Mouse (Mus musculus): ENCODE measurements at regions not wholly inside any gene's neighbourhood (a gene's known extent, or its start where the extent isn't known, plus 50 kb on each side); places are given as distances from the start of the nearest gene placed in this dataset.
"Not testable (repeated sequence)": the region's sequence is repeated elsewhere in the genome, so short reads cannot be mapped to it uniquely, and the experiment has no call there.

DNA sequence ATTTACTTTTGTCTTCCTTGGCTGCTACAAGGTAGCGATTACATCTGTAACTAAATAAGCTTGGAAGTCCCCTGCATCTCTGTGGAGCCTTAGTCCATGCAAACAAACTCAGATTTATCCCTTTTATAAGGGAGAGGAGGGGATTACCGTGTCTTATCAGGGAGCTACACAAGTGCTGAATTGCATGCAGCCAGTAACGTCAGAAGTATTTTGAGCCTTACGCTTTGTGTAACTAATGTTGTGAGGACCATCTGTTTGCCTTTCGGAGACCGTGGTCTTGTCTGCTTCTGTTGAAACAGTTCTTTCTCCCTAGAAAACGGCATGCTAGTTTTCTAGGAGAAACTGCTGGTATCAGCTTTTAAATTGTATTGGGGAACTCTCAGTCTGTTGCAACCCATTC lies 58.0 kb upstream of the Dmrta1 start:
- DNase-seq (ENCODE audit: extremely low spot score in 1 of 2, low spot score in 1 of 2): peak in 1 of 2 experiments; percentile 16

DNA sequence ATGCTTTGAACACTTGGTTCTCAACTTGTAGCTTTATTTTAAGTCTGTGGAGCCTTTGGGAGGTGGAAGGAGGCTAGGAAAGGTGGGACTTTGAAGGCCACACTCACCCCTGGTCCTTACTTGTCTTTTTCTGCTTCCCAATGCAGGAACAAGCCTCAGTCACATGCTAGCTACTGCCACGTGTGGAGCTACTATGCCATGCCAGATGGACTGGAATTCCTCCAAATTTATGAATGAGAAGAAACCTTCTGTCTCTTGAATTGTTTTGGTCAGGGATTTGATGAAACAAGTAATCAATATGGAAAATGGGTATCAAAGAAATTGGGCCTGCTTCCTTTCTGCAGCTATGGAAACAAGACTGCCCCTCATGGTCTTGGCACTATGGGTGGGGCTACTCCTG lies 74.5 kb upstream of the Dmrta1 start:
- no peak for DNase-seq (ENCODE audit: extremely low spot score in 1 of 2, low spot score in 1 of 2)

- peak; percentile 8 to 79 for DNase-seq (ENCODE audit: extremely low spot score in 1 of 2, low spot score in 1 of 2)
Observed at GRCm38 (mm10) chr4:89575529-89575928, 103.7 kb upstream of the Dmrta1 start.

DNA sequence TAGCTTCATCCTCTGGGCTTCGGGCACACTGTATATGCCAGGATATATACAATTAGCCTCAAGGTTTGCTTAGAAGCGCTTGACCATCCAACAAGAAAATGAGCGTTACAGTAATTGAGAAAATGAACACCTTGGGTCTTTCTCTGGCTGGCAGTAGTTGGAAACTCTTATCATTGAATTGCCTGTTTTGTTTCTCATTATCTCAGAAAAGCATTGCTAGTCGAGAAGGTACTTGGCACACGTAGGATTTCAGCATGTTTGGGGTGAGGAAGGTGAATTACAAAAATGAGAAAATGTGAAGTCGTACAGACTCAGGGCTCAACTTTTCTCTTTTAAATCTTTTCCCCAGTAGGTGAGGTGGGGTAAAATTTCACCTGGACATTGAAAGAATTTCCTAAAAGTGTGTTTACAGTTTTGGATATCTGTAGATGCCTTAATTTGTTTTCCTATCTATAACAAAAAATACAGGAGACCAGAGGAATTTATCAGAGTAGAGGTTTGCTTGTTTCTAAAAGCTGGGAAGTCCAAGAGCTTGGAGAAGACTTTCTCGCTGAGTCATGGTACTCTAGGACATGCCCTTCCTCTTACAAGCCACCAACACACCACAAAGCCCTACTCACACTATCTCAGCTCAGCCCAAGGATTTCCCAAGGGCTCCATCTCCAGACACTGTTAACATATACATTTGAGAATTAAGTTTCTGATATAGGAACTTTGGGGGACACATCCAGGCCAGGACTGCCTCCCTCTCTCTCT lies 124.3 kb upstream of the Dmrta1 start:
- DNase-seq (ENCODE audit: extremely low spot score in 1 of 2, low spot score in 1 of 2): no peak

- DNase-seq (ENCODE audit: extremely low spot score in 1 of 2, low spot score in 1 of 2): no peak
Observed at GRCm38 (mm10) chr4:89552556-89552955, 126.7 kb upstream of the Dmrta1 start.

DNA sequence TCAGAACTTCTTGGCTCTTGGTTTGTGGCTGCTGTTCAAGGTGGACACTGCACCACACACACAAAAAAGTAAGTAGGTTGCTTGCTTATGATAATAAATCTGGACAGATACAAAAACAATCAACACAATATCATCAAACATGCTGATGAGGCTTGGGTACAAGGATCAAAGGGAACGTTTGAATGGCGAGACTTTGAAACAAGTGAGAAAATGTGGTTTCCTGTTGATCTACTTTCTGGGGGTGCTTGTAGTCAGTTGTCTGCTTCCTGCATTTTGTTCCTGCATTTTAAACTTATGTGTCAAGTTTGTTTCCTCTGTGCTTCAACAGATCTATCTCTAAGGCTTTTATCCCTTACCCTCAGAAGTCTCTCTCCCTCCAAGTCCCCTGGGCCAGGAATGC lies 128.7 kb upstream of the Dmrta1 start:
- DNase-seq (ENCODE audit: extremely low spot score in 1 of 2, low spot score in 1 of 2): no peak

DNA sequence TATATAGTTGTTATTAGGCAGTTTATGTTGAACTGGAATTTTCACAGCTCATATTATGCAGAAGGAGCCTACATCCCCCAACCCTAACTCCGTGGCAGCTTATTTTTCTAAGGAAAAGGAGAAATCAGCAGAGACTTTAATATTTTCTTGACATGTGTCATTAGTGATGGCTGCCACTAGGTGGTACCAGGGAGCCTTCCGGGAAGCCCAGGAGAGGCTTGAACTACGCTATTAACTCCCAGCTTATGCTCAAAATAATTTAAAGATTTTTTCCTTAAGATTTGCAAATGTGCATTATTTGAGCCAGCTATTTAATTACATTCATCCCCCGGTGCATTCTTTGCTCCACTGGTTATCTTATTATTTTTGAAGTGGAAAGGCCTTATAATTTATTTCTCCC lies 146.8 kb upstream of the Dmrta1 start:
- peak in 1 of 2 experiments; percentile 65 for DNase-seq (ENCODE audit: extremely low spot score in 1 of 2, low spot score in 1 of 2)

- DNase-seq (ENCODE audit: extremely low spot score in 1 of 2, low spot score in 1 of 2): peak; percentile 11 to 59
Observed at GRCm38 (mm10) chr4:89530050-89530911, 149.0 kb upstream of the Dmrta1 start.

DNA sequence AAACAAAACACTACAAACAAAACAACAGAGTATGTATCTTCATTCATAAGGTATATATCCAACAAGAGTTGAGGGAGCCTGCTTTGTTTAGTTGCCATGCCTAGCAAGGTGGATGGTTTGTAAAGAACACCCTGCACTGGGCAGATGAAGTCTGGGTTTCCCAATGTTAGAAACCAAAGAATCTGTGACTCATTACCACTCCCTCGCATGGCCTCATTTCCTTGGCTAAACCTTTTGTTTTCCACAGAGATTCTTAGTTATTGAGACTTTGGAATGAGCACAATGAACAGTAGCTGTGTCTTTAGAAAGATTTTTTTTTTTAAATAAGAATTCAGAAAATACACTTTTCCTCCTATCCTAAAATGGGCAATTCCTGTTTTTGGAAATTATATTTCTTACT lies 151.3 kb upstream of the Dmrta1 start:
- no peak for DNase-seq (ENCODE audit: extremely low spot score in 1 of 2, low spot score in 1 of 2)

GRCm38 (mm10) chr4:89527326-89527725 lies 151.9 kb upstream of the Dmrta1 start:
- no peak for DNase-seq (ENCODE audit: extremely low spot score in 1 of 2, low spot score in 1 of 2)

- not testable (repeated sequence) for DNase-seq (ENCODE audit: extremely low spot score in 1 of 2, low spot score in 1 of 2)
Observed at GRCm38 (mm10) chr4:89525525-89525924, 153.7 kb upstream of the Dmrta1 start.

DNA sequence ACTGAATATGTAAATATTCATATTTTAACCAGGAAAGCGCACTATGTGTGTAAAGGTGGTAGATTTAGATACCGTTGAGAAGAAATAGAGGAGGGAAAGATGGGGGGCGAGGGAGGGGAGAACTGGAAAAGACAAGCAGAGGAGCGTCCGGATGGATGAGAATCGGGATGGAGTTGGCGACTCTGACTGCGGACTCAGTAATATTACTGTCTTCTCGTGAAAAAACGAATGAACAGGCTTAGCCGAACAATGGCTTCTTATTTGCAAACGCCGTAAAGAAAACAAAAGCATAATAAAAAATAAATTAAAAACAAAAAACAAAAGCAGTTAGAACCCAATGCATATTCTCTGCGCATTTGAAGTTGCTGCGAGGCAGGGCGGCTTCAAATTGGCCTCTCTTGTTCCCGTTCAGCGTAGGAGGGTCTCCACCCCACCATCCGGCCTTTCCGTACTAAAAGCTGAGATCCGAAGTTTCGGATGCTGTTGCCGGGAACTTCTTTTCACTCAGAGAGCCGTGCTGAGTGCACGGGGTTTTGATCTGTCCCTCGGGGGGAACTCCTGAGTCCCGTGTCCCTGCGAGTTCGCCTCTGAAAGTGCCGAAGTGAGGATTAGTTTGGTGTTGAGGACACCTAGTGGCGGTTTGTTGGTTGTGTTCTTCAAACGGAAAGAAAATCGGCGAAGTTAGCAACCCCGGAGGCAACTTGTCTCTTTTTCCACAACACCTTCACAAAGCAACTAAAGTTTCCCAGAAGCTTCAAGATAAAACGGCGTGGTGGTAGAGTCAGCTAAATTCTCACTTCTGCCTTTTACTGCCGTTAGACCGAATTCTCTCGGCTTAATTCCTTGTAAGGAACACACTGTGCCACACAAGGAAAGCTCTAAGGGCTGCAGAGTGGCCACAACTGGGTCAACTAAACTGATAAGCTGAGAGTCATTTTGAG lies 154.7 kb upstream of the Dmrta1 start:
- DNase-seq (ENCODE audit: extremely low spot score in 1 of 2, low spot score in 1 of 2): peak; percentile 19 to 74

DNA sequence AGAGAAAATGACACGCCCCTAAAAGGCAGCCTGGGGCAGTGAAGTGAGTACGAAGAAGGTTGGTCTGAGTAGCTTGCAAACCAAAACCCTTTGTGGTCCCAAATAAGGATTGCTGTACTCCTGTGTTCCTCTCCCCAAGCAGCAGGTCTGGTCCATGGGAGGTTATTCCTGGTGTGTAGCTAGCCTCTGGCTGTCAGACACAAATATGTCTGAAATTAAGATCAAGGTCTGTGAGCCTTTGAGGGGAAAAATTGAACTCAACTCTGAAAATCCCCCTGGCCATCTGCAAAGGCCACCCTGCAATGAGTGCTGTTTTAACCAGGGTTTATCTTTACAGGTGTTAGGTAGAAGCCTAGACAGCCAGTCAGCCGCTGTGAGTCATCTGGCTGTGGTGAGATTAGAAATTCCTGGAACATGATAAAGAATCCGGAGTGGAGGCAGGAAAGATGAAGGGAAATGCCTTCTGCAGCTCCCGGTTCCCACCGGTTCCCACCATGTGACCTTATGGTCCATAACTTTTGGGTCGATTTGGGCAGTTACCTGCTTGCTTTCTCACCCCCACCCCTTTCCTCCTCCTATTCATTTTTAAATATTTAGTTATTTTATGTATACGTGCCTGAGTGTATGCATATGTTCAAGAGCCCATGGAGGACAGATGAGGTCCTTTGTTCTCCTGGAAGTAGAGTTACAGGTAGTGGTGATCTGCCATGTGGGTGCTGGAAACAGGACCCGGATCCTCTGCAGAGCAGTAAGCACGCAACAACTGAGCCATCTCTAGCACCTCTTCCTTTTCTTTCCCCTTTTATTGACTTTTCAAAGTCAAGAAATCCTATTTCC lies 155.6 kb upstream of the Dmrta1 start:
- no peak for DNase-seq (ENCODE audit: extremely low spot score in 1 of 2, low spot score in 1 of 2)

GRCm38 (mm10) chr4:89518027-89518426 lies 161.2 kb upstream of the Dmrta1 start:
- no peak for DNase-seq (ENCODE audit: extremely low spot score in 1 of 2, low spot score in 1 of 2)

DNA sequence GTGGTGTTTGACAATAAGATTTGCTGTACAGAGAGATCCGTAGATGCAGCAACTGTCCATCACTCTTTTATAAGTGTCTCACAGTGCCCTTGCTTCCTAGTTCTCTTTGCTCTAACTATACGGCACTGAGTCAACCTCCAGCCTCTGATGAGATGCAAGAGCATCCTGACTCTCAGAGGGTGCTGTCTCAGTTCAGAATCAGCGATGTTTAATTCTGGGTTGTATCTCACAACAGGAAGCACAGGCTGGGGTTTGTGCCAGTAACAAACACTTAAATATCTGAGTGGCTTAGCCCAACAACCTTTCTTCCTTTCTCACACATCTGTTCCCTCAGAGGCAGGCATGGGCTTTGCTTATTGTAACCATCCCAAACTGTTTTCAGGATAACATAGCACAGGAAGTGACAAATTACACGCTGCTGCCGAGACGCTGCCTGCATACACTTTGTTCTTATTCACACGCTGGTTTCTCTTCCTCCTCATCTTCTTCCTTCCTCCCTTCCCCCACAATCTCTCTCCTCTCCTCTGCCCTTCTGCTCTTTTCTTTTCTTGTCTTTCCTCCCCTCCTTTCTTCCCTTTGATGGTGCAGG lies 163.3 kb upstream of the Dmrta1 start:
- no peak for DNase-seq (ENCODE audit: extremely low spot score in 1 of 2, low spot score in 1 of 2)

DNA sequence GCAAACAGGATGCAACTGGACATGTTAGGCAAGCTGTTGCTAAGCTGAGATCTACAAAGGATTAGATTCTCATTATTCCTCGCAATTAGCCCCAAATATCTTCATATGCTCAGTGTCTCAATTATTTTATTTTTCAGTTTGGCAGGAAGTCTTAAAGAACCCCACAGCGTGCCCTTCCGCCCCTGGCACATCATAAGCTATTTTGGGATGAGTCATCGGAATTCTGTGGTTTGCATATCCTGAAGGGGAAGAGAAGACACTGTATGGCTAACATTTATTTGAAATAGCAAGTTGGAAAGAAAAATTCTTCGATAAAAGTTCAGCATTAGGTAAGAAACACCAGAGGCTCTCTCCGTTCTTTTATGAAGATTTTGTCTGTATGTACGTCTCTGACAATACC lies 164.3 kb upstream of the Dmrta1 start:
- no peak for DNase-seq (ENCODE audit: extremely low spot score in 1 of 2, low spot score in 1 of 2)

DNA sequence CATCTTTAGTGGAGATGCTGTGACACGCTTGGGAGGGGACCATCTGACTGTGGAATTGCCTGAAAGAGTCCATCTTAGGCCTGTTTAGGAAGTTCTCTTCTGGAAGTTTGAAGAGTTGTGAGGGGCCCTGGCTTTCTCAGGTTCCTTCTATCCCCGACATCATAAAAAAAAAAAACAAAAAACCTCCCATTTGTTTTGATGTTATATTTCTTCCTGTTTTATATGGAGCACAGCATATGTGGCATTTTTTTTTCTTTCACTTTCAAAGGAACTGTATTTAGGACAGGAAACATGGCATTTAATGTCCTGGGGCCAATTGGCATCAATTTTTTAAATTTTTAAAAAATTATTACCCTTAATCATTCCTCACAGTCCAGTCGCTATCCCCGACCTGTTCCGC lies 168.6 kb upstream of the Dmrta1 start:
- DNase-seq (ENCODE audit: extremely low spot score in 1 of 2, low spot score in 1 of 2): no peak

DNA sequence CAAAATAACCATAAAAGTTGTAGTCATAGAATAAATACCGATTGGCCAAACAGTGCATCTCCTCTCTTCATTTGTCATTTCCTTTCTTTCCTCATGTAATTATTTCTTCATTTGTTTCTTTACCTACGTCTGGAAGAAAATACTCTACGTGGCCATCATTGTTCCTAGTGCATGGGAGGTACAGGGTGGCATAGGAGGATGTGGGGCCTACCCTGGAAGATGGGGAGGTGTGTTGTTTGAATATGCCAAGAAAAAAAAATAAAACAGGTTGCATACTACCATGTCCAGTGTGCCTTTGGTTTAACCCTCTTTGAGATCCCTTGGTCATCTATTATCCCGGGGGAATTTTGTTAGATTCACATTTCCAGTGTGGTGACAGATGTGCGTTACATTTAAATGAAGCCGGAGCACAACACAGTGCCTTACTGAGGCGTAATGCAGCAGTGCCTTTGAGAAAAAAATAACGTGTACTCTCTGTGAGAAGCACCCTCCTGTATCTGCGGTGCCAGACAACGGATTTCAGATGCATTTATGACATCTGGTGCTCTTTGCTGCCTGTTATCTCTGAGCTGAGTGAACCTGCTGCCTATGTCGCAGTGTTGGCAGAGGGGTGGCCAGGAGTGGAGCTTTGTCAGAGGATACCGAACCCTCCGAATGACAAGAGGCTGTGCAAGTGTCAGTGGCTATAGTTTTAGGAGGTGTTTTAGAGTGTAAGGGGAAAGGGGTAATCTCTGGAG lies 169.4 kb upstream of the Dmrta1 start:
- no peak for DNase-seq (ENCODE audit: extremely low spot score in 1 of 2, low spot score in 1 of 2)

All from frontal cortex, adult 2 months (tissue).